In the genomic region with DNA sequence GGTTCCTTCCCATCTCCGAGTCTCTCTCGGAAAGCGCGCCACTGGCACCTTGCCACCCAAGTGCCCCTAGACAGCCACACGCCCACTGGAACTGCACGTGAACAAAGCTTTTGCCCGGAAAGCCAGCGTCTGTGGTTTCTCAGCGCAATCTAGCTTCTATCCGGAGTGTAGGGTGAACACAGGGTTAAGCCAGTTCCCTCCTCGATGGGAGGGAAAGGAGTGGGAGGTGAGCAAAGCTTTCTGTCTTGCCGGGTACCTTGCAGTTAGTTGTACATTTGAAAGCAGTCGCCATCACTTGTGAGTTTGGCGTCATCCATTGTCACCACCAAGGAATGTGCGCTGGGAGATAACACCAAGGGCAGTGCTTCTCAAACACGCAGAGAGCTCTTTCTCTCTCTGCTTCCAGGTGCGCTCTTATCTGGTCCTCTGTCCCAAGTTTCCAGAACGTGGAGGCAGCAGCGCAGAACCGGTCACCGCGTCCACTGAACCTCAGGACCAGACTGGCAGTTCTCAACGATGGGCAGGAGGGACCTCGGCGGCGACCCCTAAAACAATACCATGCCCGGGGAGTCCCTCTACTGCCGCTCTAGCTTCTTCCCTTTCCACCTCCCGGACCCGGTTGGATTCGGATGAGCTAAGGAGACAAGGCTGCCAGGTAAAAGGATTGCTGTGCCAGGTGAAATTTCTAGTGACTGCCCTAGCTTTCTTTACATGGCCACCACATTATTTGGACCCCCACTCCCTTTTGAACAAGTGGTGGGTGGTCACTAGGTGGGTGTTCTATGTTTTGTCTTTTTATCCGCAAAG, we compare ENCODE assay signal across 7 mouse cellular contexts. TPM values are rescaled to one million over a fixed set of nuclear protein-coding genes. Genes with fewer than 3 reads are reported as not detected.
DNase-seq lines count a peak whose midpoint lies in the region; ATAC-seq and TF ChIP-seq lines count a peak whose summit lies in the region.

A gene (plus strand): TSS at position 266 of the 807 bp plus-strand sequence.

- peak within 1 kb of the TSS; percentile 4 to 35; a peak in 3 of 4 replicates for H3K4me3 ChIP-seq in ES-E14 (ENCODE audit: insufficient read depth in 1 of 2, low read depth in 1 of 2, low read length in 2 of 2, poor library complexity in 1 of 2, severe bottlenecking in 1 of 2)
- H3K4me3 ChIP-seq in hindbrain, embryonic 16.5 days (ENCODE audit: low read length), result peak within 1 kb of the TSS; percentile 94
- peak within 1 kb of the TSS; percentile 71 for H3K4me3 ChIP-seq in limb, embryonic 11.5 days (ENCODE audit: low read depth, low read length)
- peak within 1 kb of the TSS; percentile 86 for H3K4me3 ChIP-seq in midbrain, embryonic 16.5 days (ENCODE audit: low read depth, low read length)

- in situ Hi-C loops in ES-E14 (cut with MboI; ENCODE audit: low sequenced_read_pairs in 2 of 2, unreplicated experiment in 2 of 2), result no loop called here

- WGBS in hindbrain, embryonic 16.5 days, result 0% methylated on average over 32 of the region's 32 CpGs
- WGBS in limb, embryonic 11.5 days, result 1% methylated on average over 32 of the region's 32 CpGs
- WGBS in midbrain, embryonic 16.5 days, result under 1% methylated on average over 32 of the region's 32 CpGs

- H3K4me2 ChIP-seq in hindbrain, embryonic 16.5 days (ENCODE audit: low read length), result peak within 1 kb of the TSS; percentile 91
- H3K4me2 ChIP-seq in limb, embryonic 11.5 days (ENCODE audit: low read depth, severe bottlenecking), result peak within 1 kb of the TSS; percentile 82
- H3K4me2 ChIP-seq in midbrain, embryonic 16.5 days (ENCODE audit: low read length), result peak within 1 kb of the TSS; percentile 78

- no peak for DNase-seq in ES-E14 (ENCODE audit: low read depth, low spot score)
- DNase-seq in adrenal gland, postnatal 25 days, result peak; percentile 24
- DNase-seq in frontal cortex, postnatal 10 days (ENCODE audit: low spot score in 2 of 2), result peak; percentile 59 to 62
- DNase-seq in limb, embryonic 11.5 days (ENCODE audit: low spot score), result peak; percentile 49
- DNase-seq in c-Kit-positive CD71-positive TER-119-positive erythroid progenitor cells, embryonic 14.5 days (ENCODE audit: low spot score), result no peak

- H3K4me1 ChIP-seq in ES-E14 (ENCODE audit: control insufficient read depth in 2 of 2, insufficient read depth in 2 of 2, low read length in 2 of 2, poor library complexity in 1 of 2), result peaks cover 0 to 2% of the 10 kb centered on the region in 2 experiments; a peak in 1 of 4 replicates
- peaks cover 2% of the 10 kb centered on the region for H3K4me1 ChIP-seq in hindbrain, embryonic 16.5 days (ENCODE audit: control insufficient read depth, insufficient read depth, low read depth, low read length)
- H3K4me1 ChIP-seq in limb, embryonic 11.5 days (ENCODE audit: control insufficient read depth, insufficient read depth, low read length), result peaks cover 17% of the 10 kb centered on the region
- peaks cover 8% of the 10 kb centered on the region; the same call in 1 of the 2 replicates for H3K4me1 ChIP-seq in midbrain, embryonic 16.5 days (ENCODE audit: control insufficient read depth, insufficient read depth, low read length)

- H3K36me3 ChIP-seq in ES-E14 (ENCODE audit: control insufficient read depth, insufficient read depth, low read length, poor library complexity, severe bottlenecking), result no peaks in the 10 kb centered on the region
- no peaks in the 10 kb centered on the region for H3K36me3 ChIP-seq in hindbrain, embryonic 16.5 days (ENCODE audit: control insufficient read depth, insufficient read depth, low read length)
- no peaks in the 10 kb centered on the region for H3K36me3 ChIP-seq in limb, embryonic 11.5 days (ENCODE audit: control insufficient read depth, insufficient read depth, low read length)
- H3K36me3 ChIP-seq in midbrain, embryonic 16.5 days (ENCODE audit: control insufficient read depth, insufficient read depth, low read length), result no peaks in the 10 kb centered on the region

- ATAC-seq in hindbrain, embryonic 16.5 days, result no peak
- no peak for ATAC-seq in limb, embryonic 11.5 days (ENCODE audit: insufficient number of reproducible peaks, low FRiP score, low TSS enrichment, low read depth)
- ATAC-seq in midbrain, embryonic 16.5 days, result 0 out of 2 replicates have a peak, but pooled peaks have one; percentile 4

- no peaks in the 10 kb centered on the region for H3K9me3 ChIP-seq in ES-E14 (ENCODE audit: control insufficient read depth, insufficient read depth, low read depth, low read length)
- H3K9me3 ChIP-seq in hindbrain, embryonic 16.5 days (ENCODE audit: control insufficient read depth, low read length), result no peaks in the 10 kb centered on the region
- no peaks in the 10 kb centered on the region for H3K9me3 ChIP-seq in limb, embryonic 11.5 days (ENCODE audit: control insufficient read depth, low read length)
- no peaks in the 10 kb centered on the region for H3K9me3 ChIP-seq in midbrain, embryonic 16.5 days (replicated peaks; ENCODE audit: control insufficient read depth, low read length, poor library complexity, severe bottlenecking)

- no peak within 1 kb of the TSS for H3K27ac ChIP-seq in ES-E14 (ENCODE audit: insufficient read depth, low read depth, low read length, poor library complexity, severe bottlenecking)
- peak within 1 kb of the TSS; percentile 94 for H3K27ac ChIP-seq in hindbrain, embryonic 16.5 days (ENCODE audit: low read depth, low read length)
- no peak within 1 kb of the TSS for H3K27ac ChIP-seq in limb, embryonic 11.5 days (replicated peaks; ENCODE audit: low read depth, low read length)
- H3K27ac ChIP-seq in midbrain, embryonic 16.5 days (ENCODE audit: low read length), result peak within 1 kb of the TSS; percentile 91

- H3K27me3 ChIP-seq in hindbrain, embryonic 16.5 days (replicated peaks; ENCODE audit: control insufficient read depth, insufficient read depth, low read length), result no peaks in the 10 kb centered on the region
- peaks cover 12% of the 10 kb centered on the region for H3K27me3 ChIP-seq in limb, embryonic 11.5 days (ENCODE audit: control insufficient read depth, insufficient read depth, low read length)
- H3K27me3 ChIP-seq in midbrain, embryonic 16.5 days (ENCODE audit: control insufficient read depth, insufficient read depth, low read depth, low read length), result no peaks in the 10 kb centered on the region

- no peak within 1 kb of the TSS for H3K9ac ChIP-seq in ES-E14 (ENCODE audit: insufficient read depth, low read depth, low read length, poor library complexity, severe bottlenecking)
- H3K9ac ChIP-seq in hindbrain, embryonic 16.5 days (ENCODE audit: low read depth, low read length), result peak within 1 kb of the TSS; percentile 94
- peak within 1 kb of the TSS; percentile 43 for H3K9ac ChIP-seq in limb, embryonic 11.5 days (ENCODE audit: low read length)
- H3K9ac ChIP-seq in midbrain, embryonic 16.5 days (ENCODE audit: low read depth, low read length), result peak within 1 kb of the TSS; percentile 83

TF ChIP-seq in ES-E14, 5 proteins besides CTCF, POLR2A, EP300 and RAD21:
- TF ChIP-seq HCFC1 (IDR thresholded peaks at IDR 0.05; ENCODE audit: borderline replicate concordance, insufficient read depth, low read length) (no peak), MAFK (IDR thresholded peaks at IDR 0.05; ENCODE audit: insufficient read depth, low read depth, low read length) (no peak), ZC3H11A (IDR thresholded peaks at IDR 0.05; ENCODE audit: borderline replicate concordance, low read depth, low read length) (no peak), ZNF384 (IDR thresholded peaks at IDR 0.05; ENCODE audit: low read depth, low read length) (no peak), CHD2 (IDR thresholded peaks at IDR 0.05; ENCODE audit: low read depth, low read length) (no peak)

RNA-seq across cellular contexts. Expression of the gene that starts here (rescaled TPM):
- 3.3 and 10.3 TPM in 2 replicates for total RNA-seq in ES-E14 (2012; rRNA removed)
- 9.8 and 9.9 TPM in 2 replicates for total RNA-seq in adrenal gland, postnatal 25 days (2021)
- polyA plus RNA-seq in hindbrain, embryonic 16.5 days (2015; fragmentation: Nextera tagmentation; extraction: Ambion mirVana), result 20.3 and 24.4 TPM in 2 replicates
- polyA plus RNA-seq in limb, embryonic 11.5 days (2014; fragmentation: Nextera tagmentation; extraction: Ambion mirVana), result 19.9 and 22.8 TPM in 2 replicates
- polyA plus RNA-seq in midbrain, embryonic 16.5 days (2015; fragmentation: Nextera tagmentation; extraction: Ambion mirVana), result 21.0 and 21.3 TPM in 2 replicates

Comparison
In these comparisons a context has a peak if more than half of its experiments do, and no peak if none do; other contexts are left out.
1. DNase-seq: peak in adrenal gland, postnatal 25 days (single experiment), frontal cortex, postnatal 10 days (2 of 2) and limb, embryonic 11.5 days (single experiment); none in ES-E14 (single experiment) and c-Kit-positive CD71-positive TER-119-positive erythroid progenitor cells, embryonic 14.5 days (single experiment).
2. H3K27ac ChIP-seq: peak in hindbrain, embryonic 16.5 days (single experiment) and midbrain, embryonic 16.5 days (single experiment); none in ES-E14 (single experiment) and limb, embryonic 11.5 days (single experiment).
3. H3K4me3 ChIP-seq: peak in every context shown above with its lines; median percentile 94 in hindbrain, embryonic 16.5 days; 86 in midbrain, embryonic 16.5 days; 71 in limb, embryonic 11.5 days; 20 in ES-E14.
4. Peak in every context shown above with its lines, with median percentiles within 50 percentile points of each other: H3K4me2 ChIP-seq.